Mouse (Mus musculus): ENCODE measurements at regions not wholly inside any gene's neighbourhood (a gene's known extent, or its start where the extent isn't known, plus 50 kb on each side); places are given as distances from the start of the nearest gene placed in this dataset.

DNA sequence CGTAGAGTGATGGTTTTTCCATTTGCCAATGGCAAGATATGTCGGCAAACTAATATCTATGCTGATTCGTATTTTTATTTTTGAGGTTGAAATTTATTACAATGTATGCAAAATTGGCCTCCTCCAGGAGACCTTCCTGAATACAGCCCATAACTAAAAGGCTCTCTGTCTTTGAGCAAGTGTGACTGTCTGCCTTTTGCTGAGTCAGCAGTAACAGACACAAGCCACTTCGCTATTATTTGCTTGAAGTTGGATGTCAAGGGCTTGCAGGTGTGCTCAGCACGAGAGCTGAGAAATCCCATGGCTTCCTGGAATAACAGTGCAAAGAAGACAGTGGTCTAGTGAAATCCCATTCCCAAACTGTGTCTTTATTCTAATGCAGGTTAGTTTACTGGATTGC is 56.9 kb downstream of the Dmrt2 start:
- DNase-seq (ENCODE audit: extremely low spot score, low read depth, low spot score): no peak

DNA sequence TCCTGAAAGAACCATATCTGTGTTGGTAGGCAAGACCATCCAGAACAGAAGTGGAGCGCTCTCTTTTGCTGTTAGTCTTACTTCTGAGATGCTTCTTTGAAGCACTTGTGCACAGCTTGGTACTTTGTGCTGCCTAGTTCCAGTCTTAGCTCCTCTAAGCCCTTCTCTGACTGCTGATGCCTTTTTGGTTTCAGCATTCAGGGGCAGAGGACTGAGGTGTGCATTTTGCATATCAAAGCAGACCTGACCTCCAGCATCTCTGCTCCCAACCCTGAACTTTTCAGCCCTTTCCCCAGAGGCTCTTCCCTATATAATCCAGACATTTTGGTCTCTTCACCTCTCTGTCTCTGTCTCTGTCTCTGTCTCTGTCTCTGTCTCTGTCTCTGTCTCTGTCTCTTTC is 57.4 kb downstream of the Dmrt2 start:
- no peak for DNase-seq (ENCODE audit: extremely low spot score, low read depth, low spot score)

DNA sequence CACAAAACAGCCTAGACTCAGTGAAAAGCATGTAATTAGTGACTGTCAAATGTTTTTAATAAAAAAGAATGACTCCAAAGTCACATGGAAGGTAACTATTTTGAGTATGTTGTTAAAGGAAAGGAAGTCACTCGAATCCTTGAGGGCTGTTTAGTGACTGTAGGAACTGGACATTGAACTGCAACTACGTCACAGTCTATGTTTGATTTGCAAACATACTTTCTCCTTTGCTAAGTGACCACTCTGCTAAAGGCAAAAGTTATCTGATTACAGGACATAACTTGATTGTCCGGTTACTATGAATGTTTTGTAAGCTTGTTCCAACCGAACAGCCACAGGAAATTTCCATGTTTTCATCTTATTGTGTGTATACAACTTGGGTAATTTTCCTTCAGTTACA is 106.2 kb downstream of the Dmrt2 start:
- no peak for DNase-seq (ENCODE audit: extremely low spot score, low read depth, low spot score)

DNA sequence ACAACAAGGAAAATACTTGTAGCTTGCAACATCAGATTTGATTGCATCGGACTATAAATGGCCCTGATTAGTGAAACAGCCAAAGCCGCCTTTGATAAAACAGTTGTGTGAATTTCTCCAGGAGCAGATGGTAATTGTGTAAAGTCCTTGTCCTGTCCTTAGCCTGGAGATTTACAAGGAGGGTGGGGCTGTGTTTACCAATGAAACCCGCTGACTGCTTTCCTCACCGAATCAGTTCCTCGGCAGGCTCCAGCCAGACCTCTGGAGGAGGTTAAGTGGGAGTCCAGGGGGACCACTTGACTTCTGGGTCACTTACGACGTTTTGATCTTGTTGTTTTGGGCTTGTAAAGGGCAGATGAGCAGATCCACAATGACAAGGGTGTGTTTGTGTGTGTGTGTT is 107.1 kb downstream of the Dmrt2 start:
- no peak for DNase-seq (ENCODE audit: extremely low spot score, low read depth, low spot score)

DNA sequence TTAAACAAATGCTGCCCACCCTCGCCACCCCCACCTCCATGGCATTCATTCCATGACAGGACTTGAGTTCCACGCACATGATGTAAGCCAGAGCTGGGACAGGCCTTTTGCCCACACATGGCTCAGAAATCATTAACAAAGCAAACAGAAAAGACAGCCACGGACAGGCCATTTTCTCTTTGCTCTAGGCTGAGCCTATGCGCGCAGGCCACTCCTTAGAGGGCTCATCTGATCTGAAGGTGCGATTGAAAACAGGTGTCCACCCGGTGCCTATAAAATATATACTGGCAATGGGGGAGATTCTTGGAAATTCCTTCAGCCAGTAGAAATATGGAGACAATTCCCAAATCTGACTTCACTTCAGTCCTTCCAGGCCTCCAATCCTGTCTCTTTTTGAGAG is 109.1 kb downstream of the Dmrt2 start:
- no peak for DNase-seq (ENCODE audit: extremely low spot score, low read depth, low spot score)

DNA sequence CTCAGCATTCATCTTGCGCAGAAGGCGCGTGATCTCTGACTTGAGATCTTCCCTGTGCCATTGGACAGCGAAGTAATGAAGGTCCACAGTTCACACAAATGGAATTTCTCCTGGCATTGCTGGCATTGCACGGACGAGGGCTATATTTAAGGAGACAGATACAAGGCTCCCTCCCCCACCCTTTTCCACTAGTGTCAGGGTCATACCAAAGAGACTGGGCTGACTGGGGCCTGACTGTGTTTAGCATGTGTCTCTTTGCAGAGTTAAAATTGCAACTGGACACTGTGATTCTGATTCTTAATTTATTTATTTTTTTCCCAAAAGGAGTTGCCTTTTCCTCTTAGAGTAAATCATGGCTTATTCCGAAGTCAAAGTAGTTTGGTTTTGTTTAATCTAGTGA is 130.5 kb downstream of the Dmrt2 start:
- no peak for DNase-seq (ENCODE audit: extremely low spot score, low read depth, low spot score)

DNA sequence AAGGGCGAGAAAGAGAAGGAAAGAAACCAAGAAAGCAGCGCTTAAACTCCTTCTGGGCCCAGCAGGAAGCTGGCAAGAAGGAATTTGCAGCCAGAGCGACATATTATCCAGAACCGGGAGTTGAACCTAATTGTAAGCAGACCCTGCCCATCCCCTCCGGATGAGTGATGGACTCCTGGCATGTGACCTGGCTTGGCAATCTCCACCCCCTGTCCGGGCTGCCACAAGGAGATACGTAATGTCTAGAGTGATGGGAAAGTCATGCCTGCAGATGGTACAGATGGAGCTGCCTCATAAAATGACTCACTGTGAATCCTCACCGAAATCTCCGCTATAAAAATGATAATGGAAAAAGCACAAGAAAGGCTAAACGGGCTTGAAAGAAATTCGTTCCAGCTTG is 133.1 kb downstream of the Dmrt2 start:
- no peak for DNase-seq (ENCODE audit: extremely low spot score, low read depth, low spot score)

DNA sequence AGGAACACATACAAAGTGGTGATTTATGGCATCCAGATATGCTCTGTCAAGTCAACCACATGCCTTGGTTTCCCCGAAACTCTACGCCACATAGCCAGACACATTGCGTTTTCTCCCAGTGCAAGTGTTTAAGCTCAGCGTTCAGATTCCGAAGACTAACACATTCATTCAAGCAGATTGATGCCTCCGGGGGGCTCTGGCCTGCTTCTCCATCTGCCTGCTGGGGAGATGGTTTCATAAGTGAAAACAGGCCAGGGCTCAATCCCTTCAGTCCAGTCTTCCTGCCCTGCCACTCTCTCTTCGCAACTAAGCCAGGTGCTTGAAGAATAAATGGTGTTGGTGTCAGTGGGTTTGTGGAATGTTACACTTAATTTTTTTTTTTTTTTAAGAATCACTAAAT is 141.4 kb downstream of the Dmrt2 start:
- DNase-seq (ENCODE audit: extremely low spot score, low read depth, low spot score): no peak

DNA sequence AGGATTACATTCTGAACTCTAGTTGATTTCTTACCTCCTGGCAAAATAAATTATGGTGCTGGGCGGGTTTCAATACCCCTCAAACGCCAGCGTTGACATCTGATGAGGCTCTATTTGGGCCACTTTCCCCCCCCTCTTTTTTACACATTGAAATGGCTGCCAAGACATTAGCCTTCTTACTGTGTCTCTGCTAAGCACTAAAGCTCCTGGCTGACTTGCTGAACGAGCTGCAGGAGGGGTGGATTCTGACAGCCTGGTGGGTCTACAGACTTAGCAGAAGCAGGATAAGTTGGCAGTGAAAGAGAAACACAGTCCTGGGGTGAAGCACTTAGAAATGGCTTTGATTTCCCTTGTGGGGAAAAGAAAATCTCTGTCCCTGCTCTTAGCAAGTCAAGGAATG is 172.9 kb downstream of the Dmrt2 start:
- no peak for DNase-seq (ENCODE audit: extremely low spot score, low read depth, low spot score)

DNA sequence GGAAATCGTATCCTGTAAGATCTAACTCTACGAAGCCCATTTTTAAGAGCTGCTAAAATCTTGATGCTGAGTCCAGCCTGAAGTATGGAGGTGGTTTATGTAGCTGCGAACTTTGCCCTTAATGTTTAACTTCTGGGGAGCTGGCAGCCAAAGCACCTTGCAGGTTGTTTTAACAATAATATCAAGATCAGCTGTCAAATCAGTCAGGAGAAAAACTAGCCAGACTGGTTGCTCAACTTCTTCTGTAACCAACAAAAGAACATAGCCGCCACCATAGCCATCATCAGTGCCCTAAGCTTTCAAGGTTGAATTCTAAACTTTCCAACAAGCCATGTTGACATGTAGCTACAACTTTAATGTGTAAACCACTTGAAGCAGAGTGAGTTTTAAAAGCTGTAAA is 184.1 kb downstream of the Dmrt2 start:
- peak; percentile 33 for DNase-seq (ENCODE audit: extremely low spot score, low read depth, low spot score)

DNA sequence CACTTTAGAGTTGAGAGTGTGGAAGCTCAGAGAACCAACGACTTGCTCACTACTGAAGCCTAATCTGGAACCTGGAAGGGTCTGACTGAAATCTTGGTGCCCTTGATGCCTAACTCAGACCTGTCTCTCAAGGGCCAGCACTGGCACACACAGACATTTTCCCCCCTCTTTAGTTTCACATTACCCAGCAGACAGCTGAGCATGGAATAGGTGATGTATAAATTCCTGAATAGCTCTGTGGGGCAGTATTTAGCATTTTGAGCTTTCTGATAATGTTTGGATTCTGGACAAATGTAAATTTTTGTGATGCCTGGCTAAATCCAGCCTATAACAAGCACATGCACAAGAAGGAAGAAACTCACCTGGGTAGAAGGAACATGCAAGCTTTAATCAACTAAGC is 191.1 kb downstream of the Dmrt2 start:
- DNase-seq (ENCODE audit: extremely low spot score, low read depth, low spot score): no peak

DNA sequence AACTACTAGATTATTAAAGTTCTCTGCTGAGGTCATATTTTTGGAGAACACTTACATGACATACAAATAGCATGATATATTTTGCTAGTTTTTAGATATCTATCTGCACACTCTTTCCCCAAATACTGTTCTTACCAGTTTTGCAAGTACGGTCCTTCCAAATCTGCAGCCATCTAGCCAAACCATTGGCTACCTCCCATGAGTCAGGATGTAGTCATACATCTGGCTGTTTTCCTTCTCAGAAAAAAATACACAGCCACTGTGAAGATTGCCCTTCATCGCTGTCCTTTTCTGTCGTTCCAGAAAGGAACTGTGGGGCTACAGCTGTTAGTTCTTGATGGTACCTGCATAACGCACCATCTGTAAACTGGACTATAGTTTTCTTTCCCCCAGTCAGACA is 234.5 kb downstream of the Dmrt2 start:
- no peak for DNase-seq (ENCODE audit: extremely low spot score, low read depth, low spot score)

DNA sequence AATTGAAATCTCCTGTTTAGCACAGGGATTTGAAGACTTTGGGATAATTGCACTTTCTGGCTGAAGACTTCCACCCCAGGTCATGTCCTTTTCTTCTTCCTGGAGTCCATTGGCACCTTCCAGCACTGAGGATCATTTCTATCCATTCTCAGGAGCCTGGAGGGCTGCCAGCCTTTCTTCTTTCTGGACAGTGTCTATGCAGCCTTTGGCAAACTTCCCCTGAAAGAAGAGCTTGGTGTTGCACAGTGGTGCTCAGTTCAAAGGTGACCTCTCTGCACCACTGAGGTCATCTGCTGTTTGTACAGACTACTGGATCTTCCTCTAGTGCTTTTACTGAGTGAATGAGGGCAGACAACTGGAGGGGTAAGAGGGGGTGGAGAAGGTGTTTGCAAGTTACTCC is 249.8 kb downstream of the Dmrt2 start:
- DNase-seq (ENCODE audit: extremely low spot score, low read depth, low spot score): no peak

DNA sequence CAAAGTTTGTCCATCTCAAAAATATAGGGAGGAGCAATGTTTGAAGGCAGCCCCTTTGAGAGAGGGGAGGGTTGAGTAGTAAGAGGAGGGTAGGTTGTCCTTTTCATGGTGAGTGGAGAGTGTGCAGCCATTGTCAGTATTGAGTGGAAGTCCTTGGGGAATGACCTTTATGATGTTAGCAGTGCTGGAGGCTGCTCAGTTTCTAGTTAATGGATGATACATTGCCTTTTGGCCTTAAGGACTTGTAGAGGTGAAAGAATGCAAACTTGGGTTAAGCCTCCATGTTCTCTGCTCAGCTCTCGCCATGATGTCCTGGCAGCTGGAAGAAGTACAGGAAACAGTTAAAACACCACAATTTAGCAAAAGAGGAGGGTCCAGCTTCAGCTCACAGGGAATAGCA is 250.6 kb downstream of the Dmrt2 start:
- no peak for DNase-seq (ENCODE audit: extremely low spot score, low read depth, low spot score)

DNA sequence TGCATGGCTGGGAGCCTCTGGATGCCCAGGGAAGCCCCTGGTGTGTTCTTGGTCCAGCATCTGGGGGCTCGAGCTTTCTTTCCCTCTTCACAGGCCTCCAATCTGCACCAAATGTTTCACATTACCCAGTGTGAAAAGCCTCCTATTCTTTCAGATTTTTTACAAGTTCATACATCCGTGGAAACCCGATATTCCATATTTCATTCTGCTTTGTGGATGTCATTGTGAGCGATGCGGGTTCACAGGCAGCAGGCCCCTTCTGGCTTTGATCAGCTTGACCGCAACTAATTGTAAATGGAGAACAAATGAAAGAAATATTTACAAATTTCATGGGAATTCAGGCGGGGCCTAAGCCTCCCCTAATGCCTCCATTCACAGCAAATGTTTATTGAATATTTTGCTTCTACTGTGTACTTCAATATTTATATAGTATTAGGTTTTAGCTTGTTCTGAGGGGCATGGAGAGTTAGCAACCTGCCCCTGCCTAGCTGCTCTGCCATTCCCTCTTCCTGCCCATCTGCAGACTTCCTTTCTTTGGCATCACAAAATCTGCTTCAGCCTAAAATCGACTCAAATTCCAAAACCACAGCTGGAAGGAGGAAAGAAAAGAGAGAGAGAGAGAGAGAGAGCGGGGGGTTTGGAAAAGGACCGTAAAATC is 251.6 kb downstream of the Dmrt2 start:
- peak; percentile 30 for DNase-seq (ENCODE audit: extremely low spot score, low read depth, low spot score)

DNA sequence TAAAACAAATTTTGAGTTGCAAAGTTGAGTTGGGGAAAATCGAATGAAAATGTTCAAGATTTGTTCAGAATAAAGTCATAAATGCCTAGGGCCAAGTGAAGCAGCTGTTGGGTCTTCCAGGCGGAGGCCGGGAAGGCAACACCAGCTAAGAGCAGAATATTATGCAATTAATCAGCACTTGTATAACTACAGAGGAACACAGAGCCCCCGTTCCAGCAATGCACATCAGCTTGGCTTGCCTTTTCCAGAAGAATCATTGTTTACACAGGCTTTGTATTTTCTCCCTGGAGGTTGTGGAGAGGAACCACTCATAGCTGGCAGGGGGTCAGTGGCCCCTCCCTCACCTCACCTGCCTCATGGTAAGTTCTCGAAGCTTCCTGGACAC is 252.2 kb downstream of the Dmrt2 start:
- DNase-seq (ENCODE audit: extremely low spot score, low read depth, low spot score): no peak

DNA sequence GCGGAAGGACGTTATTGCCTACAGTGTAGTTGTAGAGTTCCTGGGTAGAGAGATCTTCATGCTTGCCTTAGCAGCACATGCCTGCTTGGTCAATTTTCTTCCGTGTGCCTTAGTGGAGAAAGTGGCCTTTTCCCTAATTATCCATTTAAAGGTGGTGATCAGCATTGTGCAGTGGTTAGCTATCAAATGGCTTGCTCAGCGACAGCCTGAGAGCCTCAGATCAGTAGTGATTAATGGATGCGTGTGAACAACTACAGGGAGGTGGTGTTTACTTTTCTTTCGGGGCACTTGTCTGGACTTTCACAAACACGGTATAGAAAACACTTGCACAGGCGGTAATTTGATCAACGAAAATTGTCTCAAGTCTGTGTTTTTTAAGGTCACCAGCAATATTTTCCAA is 255.0 kb downstream of the Dmrt2 start:
- no peak for DNase-seq (ENCODE audit: extremely low spot score, low read depth, low spot score)

DNA sequence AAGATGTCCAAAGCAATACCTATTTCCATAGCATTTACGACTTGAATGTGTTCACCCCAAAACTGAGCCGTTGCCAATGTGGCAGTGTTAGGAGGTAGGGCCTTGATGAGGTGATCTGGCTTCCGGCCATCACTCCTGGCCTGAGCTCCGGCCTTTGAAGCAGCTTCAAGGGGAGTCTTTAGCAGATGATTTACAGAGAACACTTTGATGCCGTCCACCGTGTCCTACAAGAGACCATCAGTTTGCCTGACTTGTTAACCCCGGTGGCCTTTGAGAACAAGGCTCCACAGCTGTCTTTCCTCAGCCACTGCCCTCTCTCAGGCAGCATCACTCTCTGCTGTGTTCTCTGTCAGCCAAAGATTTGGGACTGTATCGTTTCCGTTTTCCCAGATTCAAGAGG is 265.1 kb downstream of the Dmrt2 start:
- DNase-seq (ENCODE audit: extremely low spot score, low read depth, low spot score): no peak

DNA sequence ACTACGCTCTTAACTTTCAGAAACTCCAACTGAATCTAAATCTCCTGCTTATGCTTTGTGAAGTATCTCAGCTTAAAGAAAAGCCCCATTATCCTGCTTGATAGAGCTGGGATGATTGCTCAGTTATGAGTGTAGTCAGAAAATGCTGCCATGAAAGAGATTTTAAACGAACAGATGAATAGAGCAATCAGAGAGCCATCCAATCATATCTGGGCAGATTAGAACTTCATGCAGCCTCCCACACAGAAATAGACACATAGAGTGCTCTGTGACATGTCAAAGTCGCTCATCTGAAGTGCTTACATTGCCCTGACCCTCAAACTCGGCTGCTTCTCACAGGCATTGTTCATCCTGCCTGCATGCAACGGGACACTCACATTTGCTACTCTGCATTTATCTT is 299.0 kb downstream of the Dmrt2 start:
- DNase-seq (ENCODE audit: extremely low spot score, low read depth, low spot score): no peak

DNA sequence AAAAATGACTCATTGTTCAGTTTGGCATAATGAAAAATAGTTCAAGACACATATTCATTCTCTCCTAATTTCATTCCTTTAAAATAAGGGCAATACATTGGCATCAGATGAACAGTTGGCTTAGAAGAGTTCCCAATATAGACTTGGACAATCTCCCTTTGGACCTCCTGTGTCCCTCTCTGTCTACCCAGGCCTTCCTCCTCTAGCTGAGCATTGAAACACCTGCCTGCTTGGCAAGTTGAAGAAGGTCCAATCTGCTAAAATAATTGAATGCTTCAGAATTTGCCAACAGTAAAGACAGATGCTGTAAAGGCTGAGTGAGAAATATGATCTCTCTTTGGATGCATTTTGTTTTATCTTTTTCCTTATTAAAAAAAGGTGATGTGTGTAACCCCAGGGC is 303.0 kb downstream of the Dmrt2 start:
- DNase-seq (ENCODE audit: extremely low spot score, low read depth, low spot score): no peak

DNA sequence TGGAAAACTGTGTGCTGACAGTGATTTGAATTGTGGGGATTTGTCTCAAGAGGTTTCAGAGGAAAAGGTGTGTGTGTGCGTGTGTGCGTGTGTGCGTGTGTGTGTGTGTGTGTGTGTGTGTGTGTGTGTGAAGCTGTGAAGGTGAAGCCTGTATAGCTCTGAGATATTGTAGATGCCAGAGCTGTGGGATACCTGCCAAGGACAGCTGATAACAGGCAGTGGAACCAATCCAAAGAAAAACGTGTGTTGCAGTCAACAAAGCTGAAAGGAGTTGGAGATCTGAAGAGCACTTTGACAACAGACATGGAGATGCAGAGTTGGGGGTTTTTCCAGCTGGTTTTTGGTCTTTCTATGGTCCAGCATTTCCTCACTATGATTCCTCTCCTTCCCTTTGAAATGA is 308.1 kb downstream of the Dmrt2 start:
- DNase-seq (ENCODE audit: extremely low spot score, low read depth, low spot score): no peak

DNA sequence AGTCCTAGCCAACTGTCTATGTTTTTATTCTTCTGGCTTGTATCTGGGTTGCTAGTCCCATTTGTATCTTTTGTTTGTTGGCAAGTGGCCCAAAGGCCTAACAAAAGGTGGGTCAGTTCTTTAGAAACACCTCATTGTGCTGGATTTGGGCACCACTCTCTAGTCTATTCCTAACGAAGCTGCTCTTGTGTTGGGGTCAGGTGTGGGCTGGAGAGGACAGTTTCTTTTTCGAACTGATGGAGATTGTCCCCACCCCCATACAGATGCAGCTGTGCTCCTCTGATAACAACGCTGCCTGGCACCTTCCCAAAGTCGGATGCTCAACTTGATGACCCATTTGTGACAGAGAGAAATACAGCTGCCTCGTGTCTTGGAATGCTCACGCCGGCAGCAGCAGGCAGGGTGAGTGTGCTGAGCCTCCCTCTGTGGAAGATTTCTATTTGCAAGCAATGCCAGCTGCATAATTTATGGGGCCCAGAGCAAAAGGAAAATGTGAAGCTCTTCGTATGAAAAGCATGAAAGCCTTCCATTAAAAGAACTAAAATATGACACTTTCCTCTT is 342.5 kb downstream of the Dmrt2 start:
- DNase-seq (ENCODE audit: extremely low spot score, low read depth, low spot score): no peak

DNA sequence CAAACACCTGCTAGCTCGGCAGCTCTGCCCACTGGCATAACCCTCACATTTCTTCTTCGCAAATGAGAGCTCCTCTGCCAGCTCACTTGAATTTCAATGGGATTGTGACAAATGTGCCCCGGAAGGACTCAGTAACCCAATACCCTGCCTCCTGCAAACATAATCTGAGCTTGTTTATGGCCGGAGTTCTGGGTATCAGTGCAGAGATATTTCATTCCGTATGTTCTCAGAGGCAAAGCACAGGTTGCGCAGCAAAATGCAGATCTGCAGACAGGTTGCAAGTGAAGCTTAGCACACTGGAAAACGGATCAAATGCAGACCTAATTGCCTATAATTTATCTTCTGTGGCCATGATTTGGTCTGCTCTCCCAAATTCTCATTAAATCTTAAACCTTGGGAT is 348.9 kb downstream of the Dmrt2 start:
- DNase-seq (ENCODE audit: extremely low spot score, low read depth, low spot score): no peak

Measured in hindlimb bud, embryonic 11.5 days (tissue).